Mouse (Mus musculus): ENCODE measurements at regions not wholly inside any gene's neighbourhood (a gene's known extent, or its start where the extent isn't known, plus 50 kb on each side); places are given as distances from the start of the nearest gene placed in this dataset.

DNA sequence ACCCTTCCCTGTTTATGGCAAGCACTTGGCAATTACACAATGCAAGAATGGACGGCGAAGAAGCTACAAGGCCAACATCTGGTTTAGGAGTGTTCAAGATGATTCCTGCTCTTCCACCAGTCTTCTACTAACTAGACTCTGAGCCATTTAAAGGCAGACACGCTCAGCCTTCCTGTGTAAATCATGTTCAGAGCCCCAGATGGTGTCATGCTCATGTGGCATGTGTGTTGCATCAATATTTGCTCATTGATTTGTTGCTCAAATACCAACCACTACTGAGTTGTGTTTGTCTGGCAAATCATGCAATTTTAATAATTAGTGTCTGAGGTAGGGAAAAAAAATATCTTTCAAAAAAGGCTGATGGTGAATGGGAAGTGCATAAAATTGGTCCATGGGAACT, 269.2 kb downstream of the Sox4 start:
- H3K79me2 ChIP-seq (ENCODE audit: control insufficient read depth, insufficient read depth, low read length, poor library complexity): no peaks in the 10 kb centered on the region
- no peak overlapping the region for H3K9ac ChIP-seq (ENCODE audit: control insufficient read depth, low read depth, low read length, poor library complexity, severe bottlenecking)
- H3K4me3 ChIP-seq (ENCODE audit: control insufficient read depth in 1 of 2, insufficient read depth in 1 of 2, low read depth in 2 of 2, low read length in 2 of 2): no peak overlapping the region
- no peaks in the 10 kb centered on the region for H3K9me3 ChIP-seq (replicated peaks; ENCODE audit: insufficient read depth, low read length)
- no peaks in the 10 kb centered on the region for H3K4me1 ChIP-seq (ENCODE audit: control insufficient read depth in 1 of 2, insufficient read depth in 2 of 2, low read length in 2 of 2)
- no peaks in the 10 kb centered on the region for H3K36me3 ChIP-seq (ENCODE audit: control insufficient read depth in 1 of 2, insufficient read depth in 2 of 2, low read length in 2 of 2)
- TF ChIP-seq ZC3H11A (IDR thresholded peaks at IDR 0.05; ENCODE audit: low read depth, low read length): no peak
- no peak for TF ChIP-seq MYB (IDR thresholded peaks at IDR 0.05; ENCODE audit: low read depth, low read length)
- TF ChIP-seq RCOR1 (IDR thresholded peaks at IDR 0.05; ENCODE audit: low read depth, low read length): no peak
- TF ChIP-seq MEF2A (IDR thresholded peaks at IDR 0.05; ENCODE audit: extremely low read depth, insufficient replicate concordance, low read depth, low read length, poor library complexity, severe bottlenecking): no peak
- no peaks in the 10 kb centered on the region for H3K27me3 ChIP-seq (ENCODE audit: control insufficient read depth in 1 of 2, insufficient read depth in 2 of 2, low read length in 2 of 2)
- no peak overlapping the region for H3K27ac ChIP-seq (ENCODE audit: control insufficient read depth, low read depth, low read length)
- no peak for DNase-seq (ENCODE audit: low read depth, low spot score)

DNA sequence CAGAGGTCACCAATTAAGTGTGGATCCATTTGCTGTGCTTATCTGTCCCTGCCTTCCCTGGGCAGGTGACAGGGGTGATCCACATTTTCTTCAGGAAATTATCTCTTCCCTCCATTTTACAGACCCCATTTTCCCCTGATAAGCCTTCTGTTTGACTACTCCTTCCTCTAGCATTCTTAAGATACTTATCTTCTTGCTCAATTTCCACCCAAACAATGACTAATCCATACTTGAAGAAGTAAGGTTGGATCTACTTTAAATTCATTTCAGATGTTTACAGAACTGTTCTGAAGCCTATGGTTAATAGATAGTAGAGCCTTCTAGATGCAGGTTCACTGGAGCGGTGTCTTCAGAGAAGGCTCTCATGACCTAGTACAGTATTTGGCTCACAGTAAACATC, 273.2 kb downstream of the Sox4 start:
- H3K4me1 ChIP-seq (ENCODE audit: control insufficient read depth in 1 of 2, insufficient read depth in 2 of 2, low read length in 2 of 2): no peaks in the 10 kb centered on the region
- no peaks in the 10 kb centered on the region for H3K9me3 ChIP-seq (replicated peaks; ENCODE audit: insufficient read depth, low read length)
- H3K36me3 ChIP-seq (ENCODE audit: control insufficient read depth in 1 of 2, insufficient read depth in 2 of 2, low read length in 2 of 2): no peaks in the 10 kb centered on the region
- DNase-seq (ENCODE audit: low read depth, low spot score): no peak
- no peak overlapping the region for H3K9ac ChIP-seq (ENCODE audit: control insufficient read depth, low read depth, low read length, poor library complexity, severe bottlenecking)
- TF ChIP-seq BHLHE40 (IDR thresholded peaks at IDR 0.05; ENCODE audit: borderline replicate concordance, low read depth, low read length) (no peak), UBTF (IDR thresholded peaks at IDR 0.05; ENCODE audit: borderline replicate concordance, insufficient read depth, low read depth, low read length) (no peak), KAT2A (conservative IDR thresholded peaks at IDR 0.05; ENCODE audit: low read depth, low read length) (no peak), CTCF (IDR thresholded peaks at IDR 0.05 in 2 of 3, conservative IDR thresholded peaks at IDR 0.05 in 1 of 3; ENCODE audit: control insufficient read depth in 1 of 3, insufficient read depth in 1 of 3, low read depth in 2 of 3, low read length in 3 of 3, poor library complexity in 1 of 3, severe bottlenecking in 1 of 3) (no peak), ZKSCAN1 (IDR thresholded peaks at IDR 0.05; ENCODE audit: low read depth, low read length) (no peak), RAD21 (IDR thresholded peaks at IDR 0.05; ENCODE audit: low read depth, low read length) (no peak), JUND (IDR thresholded peaks at IDR 0.05; ENCODE audit: low read depth, low read length) (no peak), ZNF384 (IDR thresholded peaks at IDR 0.05; ENCODE audit: low read depth, low read length) (no peak), MYC (IDR thresholded peaks at IDR 0.05; ENCODE audit: low read depth, low read length) (no peak), ZMIZ1 (IDR thresholded peaks at IDR 0.05; ENCODE audit: low read depth, low read length) (no peak), GABPA (IDR thresholded peaks at IDR 0.05; ENCODE audit: low read depth, low read length) (no peak), SMC3 (IDR thresholded peaks at IDR 0.05; ENCODE audit: low read depth, low read length) (no peak), MXI1 (IDR thresholded peaks at IDR 0.05; ENCODE audit: low read depth, low read length) (no peak), EP300 (IDR thresholded peaks at IDR 0.05; ENCODE audit: low read depth in 1 of 2, low read length in 2 of 2) (no peak), CHD1 (IDR thresholded peaks at IDR 0.05; ENCODE audit: low read depth, low read length) (no peak), POLR2AphosphoS2 (IDR thresholded peaks at IDR 0.05; ENCODE audit: low read length) (no peak), TCF12 (IDR thresholded peaks at IDR 0.05; ENCODE audit: low read depth, low read length) (no peak), POLR2A (IDR thresholded peaks at IDR 0.05; ENCODE audit: control insufficient read depth in 1 of 2, insufficient read depth in 1 of 2, low read depth in 1 of 2, low read length in 2 of 2, poor library complexity in 1 of 2) (no peak), CHD2 (IDR thresholded peaks at IDR 0.05; ENCODE audit: low read length) (no peak)
- H3K4me3 ChIP-seq (ENCODE audit: control insufficient read depth in 1 of 2, insufficient read depth in 1 of 2, low read depth in 2 of 2, low read length in 2 of 2): no peak overlapping the region
- H3K27me3 ChIP-seq (ENCODE audit: control insufficient read depth in 1 of 2, insufficient read depth in 2 of 2, low read length in 2 of 2): no peaks in the 10 kb centered on the region
- H3K27ac ChIP-seq (ENCODE audit: control insufficient read depth, low read depth, low read length): no peak overlapping the region
- H3K79me2 ChIP-seq (ENCODE audit: control insufficient read depth, insufficient read depth, low read length, poor library complexity): no peaks in the 10 kb centered on the region

All from MEL (cell line).